Comparison of ENCODE assay signal across 13 mouse cellular contexts in the genomic region with DNA sequence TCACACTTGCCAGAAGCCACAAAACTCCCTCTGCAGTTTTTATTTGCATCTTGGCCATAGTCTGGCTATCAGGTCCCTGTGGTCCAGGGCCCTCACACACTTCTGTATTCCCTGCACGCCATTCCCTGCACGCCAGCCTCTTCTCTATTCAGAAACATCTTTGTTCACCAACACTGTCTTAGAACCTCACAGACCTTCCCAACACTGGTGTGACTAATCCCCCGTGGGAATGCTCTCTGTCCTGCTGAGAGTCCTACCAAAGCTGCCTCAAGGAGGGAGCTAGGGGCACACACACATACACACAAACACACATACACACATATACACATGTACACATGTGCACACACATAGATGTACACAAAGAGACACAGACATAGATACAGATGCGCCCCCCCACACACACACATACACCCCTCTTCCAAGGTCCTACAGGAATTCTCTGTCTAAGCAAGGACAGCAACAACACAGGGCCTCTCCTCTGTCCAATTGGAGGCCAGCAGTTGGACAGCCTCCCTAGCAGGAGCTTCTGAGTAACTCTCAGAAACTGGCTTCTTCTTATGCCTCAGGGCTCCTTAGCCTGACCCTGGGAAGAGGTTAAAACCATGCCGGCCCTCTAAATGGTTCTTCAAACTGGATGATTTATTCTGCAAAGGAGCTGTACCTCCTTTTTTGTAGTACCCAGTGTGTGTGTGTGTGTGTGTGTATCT.
"Had no signal": no experiment of that assay in that cellular context is flagged by ENCODE, and none has a peak within 500 bp of the region (broad histone marks: within the 10 kb centered on the region; RNA-seq: fewer than 3 reads in every experiment).

No protein-coding gene starts in this region.

- H3K36me3 ChIP-seq: limb, embryonic 15.5 days; liver, embryonic 15.5 days; neural tube, embryonic 12.5 days had no signal

- H3K4me2 ChIP-seq: limb, embryonic 15.5 days; liver, embryonic 15.5 days; lung, embryonic 14.5 days; neural tube, embryonic 12.5 days had no signal

- DNase-seq: kidney, adult 9 months; layer of hippocampus, adult 9-11 months; layer of hippocampus, postnatal 36 days; lung, embryonic 14.5 days; lung, postnatal 10 days; thymus, postnatal 4 days had no signal

- H3K9ac ChIP-seq: limb, embryonic 15.5 days; liver, embryonic 15.5 days; lung, embryonic 14.5 days; neural tube, embryonic 12.5 days had no signal

- H3K4me1 ChIP-seq: limb, embryonic 15.5 days; liver, embryonic 15.5 days; megakaryocyte, embryonic 14.5 days; neural tube, embryonic 12.5 days had no signal

- H3K27me3 ChIP-seq: limb, embryonic 15.5 days; liver, embryonic 15.5 days; megakaryocyte, embryonic 14.5 days; neural tube, embryonic 12.5 days had no signal

- H3K4me3 ChIP-seq: limb, embryonic 15.5 days; liver, embryonic 15.5 days; neural tube, embryonic 12.5 days had no signal

- H3K9me3 ChIP-seq: limb, embryonic 15.5 days; neural tube, embryonic 12.5 days had no signal

- H3K27ac ChIP-seq: kidney, postnatal 0 days; limb, embryonic 15.5 days; macrophage; neural tube, embryonic 12.5 days; stomach, postnatal 0 days had no signal
